Mouse (Mus musculus): Measurements from ENCODE around the gene Cyba.

The Cyba gene

GRCm38 (mm10) chr8:122423659-122424058 is 9.1 kb downstream of the Cyba start:
- peaks cover 5% of the 10 kb centered on the region for H3K36me3 ChIP-seq (ENCODE audit: insufficient read depth, low read length)
- no peaks in the 10 kb centered on the region for H3K9me3 ChIP-seq (ENCODE audit: low read length)
- peaks cover 2% of the 10 kb centered on the region; the same call in 1 of the 2 replicates for H3K27me3 ChIP-seq (ENCODE audit: insufficient read depth, low read length)
- peaks cover 46% of the 10 kb centered on the region for H3K4me1 ChIP-seq (replicated peaks; ENCODE audit: low read depth, low read length)
- TF ChIP-seq POU5F1 (IDR thresholded peaks at IDR 0.05; ENCODE audit: borderline replicate concordance, low read length) = no peak
- no peak for TF ChIP-seq NANOG (IDR thresholded peaks at IDR 0.05; ENCODE audit: borderline replicate concordance, low read length)
- no peak for TF ChIP-seq CTCF (conservative IDR thresholded peaks at IDR 0.05; ENCODE audit: low read length)
- H3K4me3 ChIP-seq (replicated peaks; ENCODE audit: low read length) = peak overlapping the region; percentile 59

- peak overlapping the region; percentile 59 for H3K4me3 ChIP-seq (replicated peaks; ENCODE audit: low read length)
- H3K27me3 ChIP-seq (ENCODE audit: insufficient read depth, low read length) = peaks cover 2% of the 10 kb centered on the region; the same call in 1 of the 2 replicates
- no peaks in the 10 kb centered on the region for H3K9me3 ChIP-seq (ENCODE audit: low read length)
- peaks cover 10% of the 10 kb centered on the region for H3K36me3 ChIP-seq (ENCODE audit: insufficient read depth, low read length)
- TF ChIP-seq POU5F1 (IDR thresholded peaks at IDR 0.05; ENCODE audit: borderline replicate concordance, low read length) (no peak), NANOG (IDR thresholded peaks at IDR 0.05; ENCODE audit: borderline replicate concordance, low read length) (no peak), CTCF (conservative IDR thresholded peaks at IDR 0.05; ENCODE audit: low read length) (no peak)
- H3K4me1 ChIP-seq (replicated peaks; ENCODE audit: low read depth, low read length) = peaks cover 42% of the 10 kb centered on the region
Observed at GRCm38 (mm10) chr8:122423217-122423616, 9.5 kb downstream of the Cyba start.

GRCm38 (mm10) chr8:122421376-122422070 is 11.2 kb downstream of the Cyba start, which contains the start of gene Il17c:
TSS of gene Il17c (plus strand) at chr8:122422020.
- Histone ChIP-seq H3K27me3 (ENCODE audit: insufficient read depth, low read length) (no peaks in the 10 kb centered on the region), H3K4me1 (replicated peaks; ENCODE audit: low read depth, low read length) (peaks cover 35% of the 10 kb centered on the region), H3K9me3 (ENCODE audit: low read length) (no peaks in the 10 kb centered on the region), H3K36me3 (ENCODE audit: insufficient read depth, low read length) (peaks cover 26% of the 10 kb centered on the region), H3K4me3 (replicated peaks; ENCODE audit: low read length) (no peak within 1 kb of the TSS)
- TF ChIP-seq NANOG (IDR thresholded peaks at IDR 0.05; ENCODE audit: borderline replicate concordance, low read length) (no peak), CTCF (conservative IDR thresholded peaks at IDR 0.05; ENCODE audit: low read length) (no peak), POU5F1 (IDR thresholded peaks at IDR 0.05; ENCODE audit: borderline replicate concordance, low read length) (no peak)

DNA sequence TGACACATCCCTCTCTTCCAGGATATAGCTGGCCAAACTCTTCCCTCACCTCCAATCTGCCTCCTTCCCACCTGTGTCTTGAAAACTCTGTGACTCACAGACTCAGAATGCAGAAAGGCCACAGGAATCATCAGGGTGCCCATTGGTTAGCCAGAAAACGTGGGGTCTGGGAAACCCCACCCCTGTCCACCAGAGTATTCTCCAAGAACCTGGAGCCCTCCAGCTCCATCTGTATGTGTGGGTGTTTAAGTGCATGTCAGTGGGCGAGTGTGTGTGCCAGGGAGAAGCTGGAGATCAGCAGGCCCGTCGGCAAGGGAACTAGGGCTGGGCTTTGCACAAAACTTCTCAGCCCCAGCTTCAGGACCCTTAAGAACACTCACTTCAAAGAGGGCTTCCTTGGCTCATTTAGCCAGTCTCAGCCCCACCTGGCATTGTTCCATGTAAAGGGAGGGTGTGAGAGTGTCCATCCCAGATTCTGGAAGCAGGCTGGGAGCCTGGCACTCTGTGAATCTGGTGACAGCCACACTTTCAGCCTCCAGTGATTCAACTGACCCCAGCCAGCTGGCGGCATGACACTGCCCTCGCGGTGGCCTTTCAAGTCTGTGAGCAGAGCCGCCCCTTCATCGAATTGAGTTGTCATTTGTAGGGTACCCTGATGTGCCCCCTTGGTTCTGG is 12.7 kb downstream of the Cyba start:
- Histone ChIP-seq H3K36me3 (ENCODE audit: insufficient read depth, low read length) (peaks cover 42% of the 10 kb centered on the region), H3K9me3 (ENCODE audit: low read length) (no peaks in the 10 kb centered on the region), H3K4me1 (replicated peaks; ENCODE audit: low read depth, low read length) (peaks cover 38% of the 10 kb centered on the region), H3K27me3 (ENCODE audit: insufficient read depth, low read length) (no peaks in the 10 kb centered on the region), H3K4me3 (replicated peaks; ENCODE audit: low read length) (no peak overlapping the region)
- TF ChIP-seq POU5F1 (IDR thresholded peaks at IDR 0.05; ENCODE audit: borderline replicate concordance, low read length) = no peak
- no peak for TF ChIP-seq CTCF (conservative IDR thresholded peaks at IDR 0.05; ENCODE audit: low read length)
- no peak for TF ChIP-seq NANOG (IDR thresholded peaks at IDR 0.05; ENCODE audit: borderline replicate concordance, low read length)

DNA sequence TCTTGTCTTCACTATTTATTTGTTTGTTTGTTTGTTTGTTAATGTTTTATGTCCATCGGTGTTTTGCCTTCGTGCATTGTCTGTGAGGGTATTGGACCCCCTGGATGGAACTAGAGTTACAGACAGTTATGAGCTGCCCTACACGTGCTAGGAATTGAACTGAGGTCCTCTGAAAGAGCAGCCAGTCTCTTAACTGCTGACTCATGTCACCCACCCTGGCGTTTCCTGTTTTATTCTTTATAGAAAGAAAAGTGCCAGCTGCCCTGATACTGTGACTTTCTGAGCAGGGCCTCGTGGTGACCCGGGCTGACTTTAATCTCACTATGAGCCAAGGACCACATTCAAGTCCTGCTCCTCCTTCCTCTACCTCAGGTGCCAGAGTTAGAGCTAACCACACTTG is 17.2 kb downstream of the Cyba start:
- H3K36me3 ChIP-seq (ENCODE audit: insufficient read depth, low read length) = peaks cover 86% of the 10 kb centered on the region
- no peaks in the 10 kb centered on the region for H3K27me3 ChIP-seq (ENCODE audit: insufficient read depth, low read length)
- peaks cover 47% of the 10 kb centered on the region for H3K4me1 ChIP-seq (replicated peaks; ENCODE audit: low read depth, low read length)
- H3K4me3 ChIP-seq (replicated peaks; ENCODE audit: low read length) = no peak overlapping the region
- TF ChIP-seq NANOG (IDR thresholded peaks at IDR 0.05; ENCODE audit: borderline replicate concordance, low read length) (no peak), POU5F1 (IDR thresholded peaks at IDR 0.05; ENCODE audit: borderline replicate concordance, low read length) (no peak), CTCF (conservative IDR thresholded peaks at IDR 0.05; ENCODE audit: low read length) (no peak)
- no peaks in the 10 kb centered on the region for H3K9me3 ChIP-seq (ENCODE audit: low read length)

DNA sequence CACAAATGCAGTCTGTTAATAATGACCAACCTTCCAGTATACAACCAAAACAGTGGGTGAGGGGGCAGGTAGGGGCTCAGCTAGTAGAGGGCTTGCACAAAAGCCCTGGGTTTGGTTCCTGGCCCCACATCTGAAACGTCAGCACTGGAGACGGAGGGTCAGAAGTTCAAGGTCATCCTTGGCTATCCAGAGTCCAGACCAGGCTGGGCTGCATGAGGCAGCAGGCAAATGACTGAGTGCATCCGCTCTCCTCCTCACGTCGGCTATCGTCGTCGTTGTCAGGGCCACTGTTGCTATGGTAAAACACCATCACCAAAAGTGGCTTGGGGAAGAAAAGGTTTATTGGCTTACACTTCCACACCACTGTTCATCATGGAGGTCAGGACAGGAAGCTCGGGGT is 18.4 kb downstream of the Cyba start:
- Histone ChIP-seq H3K4me3 (replicated peaks; ENCODE audit: low read length) (no peak overlapping the region), H3K36me3 (ENCODE audit: insufficient read depth, low read length) (peaks cover 99% of the 10 kb centered on the region), H3K27me3 (ENCODE audit: insufficient read depth, low read length) (no peaks in the 10 kb centered on the region), H3K9me3 (ENCODE audit: low read length) (no peaks in the 10 kb centered on the region), H3K4me1 (replicated peaks; ENCODE audit: low read depth, low read length) (peaks cover 57% of the 10 kb centered on the region)
- TF ChIP-seq POU5F1 (IDR thresholded peaks at IDR 0.05; ENCODE audit: borderline replicate concordance, low read length) (no peak), NANOG (IDR thresholded peaks at IDR 0.05; ENCODE audit: borderline replicate concordance, low read length) (no peak), CTCF (conservative IDR thresholded peaks at IDR 0.05; ENCODE audit: low read length) (no peak)

GRCm38 (mm10) chr8:122407678-122408077 is 25.1 kb downstream of the Cyba start:
- no peak overlapping the region for H3K4me3 ChIP-seq (replicated peaks; ENCODE audit: low read length)
- no peaks in the 10 kb centered on the region for H3K9me3 ChIP-seq (ENCODE audit: low read length)
- TF ChIP-seq POU5F1 (IDR thresholded peaks at IDR 0.05; ENCODE audit: borderline replicate concordance, low read length) = no peak
- TF ChIP-seq CTCF (conservative IDR thresholded peaks at IDR 0.05; ENCODE audit: low read length) = no peak
- no peak for TF ChIP-seq NANOG (IDR thresholded peaks at IDR 0.05; ENCODE audit: borderline replicate concordance, low read length)

DNA sequence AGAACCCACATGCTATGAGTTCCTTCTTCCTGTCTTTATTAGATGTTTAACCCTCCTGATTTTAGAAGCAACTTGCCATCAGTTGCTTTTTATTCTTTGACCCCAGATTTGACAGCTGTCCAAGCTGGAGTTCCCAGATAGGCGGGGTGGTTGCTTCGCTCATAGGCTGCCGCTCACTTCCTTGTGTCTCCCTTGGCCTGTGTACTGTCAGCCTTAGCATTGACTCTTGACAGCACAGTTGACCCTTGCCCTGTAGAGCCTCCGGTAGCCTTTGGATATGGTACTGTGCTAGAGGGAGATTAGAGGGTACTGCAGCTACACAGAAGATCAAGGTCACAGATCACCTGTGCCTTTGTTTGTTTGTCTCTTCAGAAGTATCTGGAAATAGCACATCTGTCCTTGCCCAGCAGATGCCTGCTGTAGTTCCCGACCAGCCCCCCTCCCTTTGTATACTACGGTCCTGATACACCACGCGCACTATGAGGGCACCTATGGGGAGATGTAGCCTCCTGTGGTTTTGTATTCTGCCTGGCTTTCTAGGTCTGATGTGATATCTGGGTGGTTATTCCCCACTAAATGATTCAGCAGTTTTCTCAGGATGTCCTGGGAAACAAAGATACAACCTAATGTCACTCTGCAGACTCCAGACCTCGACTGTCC is 27.5 kb downstream of the Cyba start:
- H3K9me3 ChIP-seq (ENCODE audit: low read length) = no peaks in the 10 kb centered on the region
- no peak for TF ChIP-seq POU5F1 (IDR thresholded peaks at IDR 0.05; ENCODE audit: borderline replicate concordance, low read length)
- no peak for TF ChIP-seq CTCF (conservative IDR thresholded peaks at IDR 0.05; ENCODE audit: low read length)
- no peak for TF ChIP-seq NANOG (IDR thresholded peaks at IDR 0.05; ENCODE audit: borderline replicate concordance, low read length)
- peaks cover 20% of the 10 kb centered on the region for H3K4me1 ChIP-seq (replicated peaks; ENCODE audit: low read depth, low read length)
- H3K36me3 ChIP-seq (ENCODE audit: insufficient read depth, low read length) = peaks cover 99% of the 10 kb centered on the region
- no peak overlapping the region for H3K4me3 ChIP-seq (replicated peaks; ENCODE audit: low read length)
- no peaks in the 10 kb centered on the region for H3K27me3 ChIP-seq (ENCODE audit: insufficient read depth, low read length)

More at GRCm38 (mm10) chr8:122407678-122408077, 25.1 kb downstream of the Cyba start:
- Histone ChIP-seq H3K4me1 (replicated peaks; ENCODE audit: low read depth, low read length) (peaks cover 42% of the 10 kb centered on the region), H3K36me3 (ENCODE audit: insufficient read depth, low read length) (peaks cover 99% of the 10 kb centered on the region), H3K27me3 (ENCODE audit: insufficient read depth, low read length) (no peaks in the 10 kb centered on the region)
